Mouse (Mus musculus) kidney, embryonic 14.5 days (tissue): ENCODE results near the gene Lgr5. TPM values are rescaled to one million over a fixed set of nuclear protein-coding genes. Genes with fewer than 3 reads are reported as not detected.

Experiments
- ATAC-seq: fragments of 200-750 bp; cut with Nextera tagmentation; 2 replicates; pipeline ENCODE4 v1.8.0; 2017; ENCODE audit warnings: moderate number of reproducible peaks, mild to moderate bottlenecking, moderate TSS enrichment, moderate library complexity; ENCODE audit not compliant: low FRiP score, low TSS enrichment
- H3K27ac ChIP-seq: fragments of 300-500 bp; sonication (generic); 2 replicates; pipeline ENCODE4 v1.5.1; 2014; ENCODE audit warnings: low read depth, mild to moderate bottlenecking, low read length, moderate library complexity, mixed read lengths
- H3K27me3 ChIP-seq: fragments of 300-500 bp; sonication (generic); 2 replicates; pipeline ENCODE4 v1.6.1; 2014; ENCODE audit warnings: mild to moderate bottlenecking, low read length; ENCODE audit not compliant: control insufficient read depth, insufficient read depth
- H3K36me3 ChIP-seq: fragments of 300-500 bp; sonication (generic); 2 replicates; pipeline ENCODE4 v1.6.1; 2014; ENCODE audit warnings: low read length, mixed read lengths; ENCODE audit not compliant: control insufficient read depth, insufficient read depth
- H3K4me1 ChIP-seq: fragments of 300-500 bp; sonication (generic); 2 replicates; pipeline ENCODE4 v1.6.1; 2014; ENCODE audit warnings: low read length, mixed read lengths; ENCODE audit not compliant: control insufficient read depth, insufficient read depth
- H3K4me2 ChIP-seq: fragments of 300-500 bp; sonication (generic); replicated peaks from 2 replicates; pipeline ENCODE4 v1.6.1; 2014; ENCODE audit warnings: low read depth, mild to moderate bottlenecking, low read length
- H3K4me3 ChIP-seq: fragments of 300-500 bp; sonication (generic); 2 replicates; pipeline ENCODE4 v1.5.1; 2014; ENCODE audit warnings: mild to moderate bottlenecking, low read length
- H3K9ac ChIP-seq: fragments of 300-500 bp; sonication (generic); 2 replicates; pipeline ENCODE4 v1.6.1; 2014; ENCODE audit warnings: low read depth, mild to moderate bottlenecking, low read length, moderate library complexity
- H3K9me3 ChIP-seq: fragments of 300-500 bp; sonication (generic); 2 replicates; pipeline ENCODE4 v1.6.1; 2016; ENCODE audit warnings: low read length; ENCODE audit not compliant: control insufficient read depth
- WGBS: fragments of 180-500 bp; shearing (Covaris S2); extraction: QIAGEN DNeasy Blood & Tissue Kit; methylation state at CpG from one replicate; pipeline ENCODE4 v1.1.7; 2014; 5-methylcytosine and 5-hydroxymethylcytosine counted together
- polyA plus RNA-seq: library from polyadenylated mRNA; unstranded; fragments of >200 nt; fragmentation: Nextera tagmentation; extraction: Ambion mirVana; gene quantifications from 2 replicates; pipeline ENCODE4 v1.2.1, GENCODE M21; 2014

Gene Lgr5
- polyA plus RNA-seq, 1 experiment from 2014 or later = 8.0 TPM

GRCm38 (mm10) chr10:115593651-115594050 is 6.1 kb upstream of the Lgr5 start:
- Histone ChIP-seq H3K9me3 (no peaks in the 10 kb centered on the region), H3K36me3 (no peaks in the 10 kb centered on the region), H3K27me3 (peaks cover 8% of the 10 kb centered on the region; the same call in 1 of the 2 replicates), H3K9ac (no peak overlapping the region), H3K4me1 (no peaks in the 10 kb centered on the region), H3K27ac (no peak overlapping the region), H3K4me2 (no peak overlapping the region), H3K4me3 (no peak overlapping the region)
- no peak for ATAC-seq
- WGBS = 85% methylated on average over 6 of the region's 6 CpGs

DNA sequence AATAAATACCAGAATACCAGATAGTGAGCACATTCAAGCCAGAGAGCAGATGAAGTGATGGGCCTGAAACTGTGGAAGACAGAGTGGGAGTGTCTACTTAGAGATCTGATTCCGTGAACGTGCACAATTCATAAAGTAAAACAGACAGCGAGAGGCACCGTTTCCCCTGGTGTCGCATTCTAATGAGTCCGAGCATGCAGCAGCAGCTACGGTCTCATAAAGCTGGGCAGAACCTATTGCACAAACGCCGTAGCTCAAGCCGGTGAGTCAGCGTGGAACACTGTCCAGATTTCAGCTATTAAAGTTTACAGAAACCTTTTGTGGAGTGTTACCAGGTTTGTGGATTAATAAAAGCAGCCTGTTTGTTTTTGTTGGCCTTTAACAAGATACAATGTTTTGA is 5.6 kb upstream of the Lgr5 start:
- H3K4me2 ChIP-seq = no peak overlapping the region
- H3K36me3 ChIP-seq = no peaks in the 10 kb centered on the region
- peaks cover 9% of the 10 kb centered on the region; the same call in 1 of the 2 replicates for H3K27me3 ChIP-seq
- H3K27ac ChIP-seq = no peak overlapping the region
- H3K9ac ChIP-seq = no peak overlapping the region
- H3K9me3 ChIP-seq = no peaks in the 10 kb centered on the region
- no peak overlapping the region for H3K4me3 ChIP-seq
- 27% methylated on average over 11 of the region's 11 CpGs for WGBS
- 0 out of 2 replicates have a peak, but pooled peaks cover under 1% of the 10 kb centered on the region for H3K4me1 ChIP-seq
- no peak for ATAC-seq

DNA sequence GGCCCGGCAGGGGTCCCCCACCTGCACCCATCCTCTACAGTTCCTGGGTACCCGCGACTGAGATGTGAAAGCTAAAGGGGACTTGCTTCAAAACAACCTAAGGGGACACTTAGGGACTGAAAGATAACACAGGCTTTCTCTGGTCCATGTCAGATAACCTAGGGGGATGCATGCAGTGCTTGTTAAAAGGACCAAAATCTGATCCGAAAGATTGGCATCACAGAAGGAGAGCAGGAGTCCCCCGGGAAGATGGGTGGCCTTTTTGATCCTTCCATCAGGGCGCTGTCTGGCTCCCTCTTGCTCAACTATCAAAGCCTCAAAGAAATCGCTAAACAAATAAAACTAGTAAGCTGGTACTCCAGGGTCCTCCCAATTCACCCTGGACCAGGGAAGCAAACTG is 399 bp upstream of the Lgr5 start:
- H3K4me2 ChIP-seq = peak overlapping the region; percentile 93
- no peaks in the 10 kb centered on the region for H3K36me3 ChIP-seq
- no peak overlapping the region for H3K27ac ChIP-seq
- peaks cover 10% of the 10 kb centered on the region; the same call in 1 of the 2 replicates for H3K4me1 ChIP-seq
- peak overlapping the region; percentile 53 for H3K4me3 ChIP-seq
- 2% methylated on average over 7 of the region's 7 CpGs for WGBS
- H3K9me3 ChIP-seq = no peaks in the 10 kb centered on the region
- ATAC-seq = no peak
- peak overlapping the region; percentile 51; the same call in 1 of the 2 replicates for H3K9ac ChIP-seq
- peaks cover 20% of the 10 kb centered on the region for H3K27me3 ChIP-seq

DNA sequence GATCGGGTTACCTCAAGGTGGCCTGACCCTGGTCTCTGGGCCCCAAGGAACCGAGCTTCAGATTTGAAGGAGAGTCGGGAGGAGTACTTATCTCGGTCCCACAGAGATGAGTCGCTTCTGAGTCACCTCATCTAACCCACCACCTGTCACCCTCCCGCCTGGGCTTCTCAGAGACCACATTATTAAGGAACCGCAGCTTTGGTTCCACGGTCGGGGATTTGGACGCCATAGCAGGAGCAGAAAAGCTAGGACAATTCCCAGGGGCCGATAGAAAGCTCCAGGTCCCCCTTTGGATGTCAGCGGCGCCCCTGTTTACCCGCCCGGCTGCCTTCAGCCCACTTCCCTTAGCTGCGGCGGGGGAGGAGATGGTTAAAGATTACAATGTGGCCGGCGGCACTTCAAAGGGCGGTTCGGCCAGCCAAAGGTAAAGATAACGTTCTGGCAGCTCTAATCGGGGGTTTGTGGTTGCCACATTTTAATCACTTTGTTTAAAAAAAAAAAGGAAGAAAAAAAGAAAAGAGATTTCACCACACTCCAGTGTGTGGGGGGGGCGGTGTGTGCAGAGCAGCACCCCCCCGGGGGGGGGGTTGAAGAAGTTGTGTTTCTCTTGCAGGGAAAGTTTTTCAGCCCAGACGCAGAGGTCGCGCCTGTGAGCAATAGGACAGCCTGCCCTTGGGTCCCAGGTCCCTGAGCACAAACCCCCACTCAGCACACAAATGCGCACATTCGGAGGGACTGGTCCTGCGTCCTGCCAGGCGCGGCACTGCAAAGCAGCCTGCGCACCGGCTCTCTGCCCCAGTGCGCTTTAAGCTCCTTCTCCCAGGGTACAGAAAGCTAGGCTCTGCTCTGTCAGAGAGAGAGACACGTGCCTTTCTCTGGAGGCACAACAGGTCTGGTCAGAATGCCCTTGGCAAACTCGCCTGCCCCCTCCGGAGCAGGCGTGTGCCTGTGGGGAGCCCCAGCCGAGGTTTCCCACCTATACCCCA is 1.0 kb downstream of the Lgr5 start:
- Histone ChIP-seq H3K4me2 (peak overlapping the region; percentile 93), H3K4me1 (peaks cover 10% of the 10 kb centered on the region; the same call in 1 of the 2 replicates), H3K27me3 (peaks cover 20% of the 10 kb centered on the region), H3K9me3 (no peaks in the 10 kb centered on the region), H3K27ac (peak overlapping the region; percentile 42; the same call in 1 of the 2 replicates), H3K4me3 (peak overlapping the region; percentile 53), H3K36me3 (no peaks in the 10 kb centered on the region), H3K9ac (peak overlapping the region; percentile 51)
- peak; percentile 85 for ATAC-seq
- under 1% methylated on average over 41 of the region's 41 CpGs for WGBS

DNA sequence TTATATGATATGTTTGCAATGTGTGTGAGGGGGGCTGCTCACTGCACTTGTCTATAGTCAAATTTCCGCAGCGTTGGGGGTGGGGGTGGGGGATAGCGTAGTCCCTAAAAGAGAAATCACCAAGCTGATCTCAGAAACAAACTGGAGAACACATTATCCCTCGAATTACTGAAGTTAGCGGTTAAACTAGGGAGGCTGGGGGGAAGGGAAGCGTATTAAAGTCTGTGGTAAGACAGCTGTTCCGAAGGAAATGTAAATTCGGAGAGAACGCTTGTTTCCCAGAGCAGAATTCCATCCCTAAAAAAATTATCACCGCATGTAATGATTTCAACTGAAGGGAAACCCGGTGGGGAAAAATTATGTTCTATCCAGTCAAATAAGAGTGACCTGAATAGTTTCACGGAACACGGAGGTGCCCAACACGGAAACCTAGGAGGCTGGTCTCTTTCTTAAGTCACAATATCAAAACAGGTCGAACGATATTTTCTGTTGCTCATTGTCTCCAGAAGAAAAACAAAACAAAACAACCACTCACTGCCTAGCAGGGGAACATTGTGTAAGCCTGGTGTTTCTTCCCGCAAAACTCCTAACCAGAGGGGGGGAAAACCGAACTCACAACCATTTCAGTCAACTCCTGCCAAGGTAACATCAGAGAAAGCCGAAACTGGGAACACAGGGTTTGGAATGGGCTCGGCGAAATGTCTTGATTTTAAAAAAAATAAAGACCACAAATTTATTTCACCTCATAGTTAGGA is 1.9 kb downstream of the Lgr5 start:
- Histone ChIP-seq H3K27me3 (peaks cover 20% of the 10 kb centered on the region), H3K4me2 (peak overlapping the region; percentile 93), H3K27ac (no peak overlapping the region), H3K4me3 (peak overlapping the region; percentile 53), H3K9me3 (no peaks in the 10 kb centered on the region), H3K4me1 (peaks cover 10% of the 10 kb centered on the region; the same call in 1 of the 2 replicates), H3K36me3 (no peaks in the 10 kb centered on the region), H3K9ac (no peak overlapping the region)
- no peak for ATAC-seq
- WGBS = under 1% methylated on average over 21 of the region's 21 CpGs

- H3K27ac ChIP-seq = no peak overlapping the region
- ATAC-seq = no peak
- H3K9me3 ChIP-seq = no peaks in the 10 kb centered on the region
- H3K27me3 ChIP-seq = peaks cover 20% of the 10 kb centered on the region
- H3K4me2 ChIP-seq = no peak overlapping the region
- no peaks in the 10 kb centered on the region for H3K36me3 ChIP-seq
- H3K4me3 ChIP-seq = no peak overlapping the region
- H3K9ac ChIP-seq = no peak overlapping the region
- 25% methylated on average over 13 of the region's 14 CpGs for WGBS
- H3K4me1 ChIP-seq = peaks cover 12% of the 10 kb centered on the region; the same call in 1 of the 2 replicates
Measured at GRCm38 (mm10) chr10:115584656-115585055, 2.9 kb downstream of the Lgr5 start.

GRCm38 (mm10) chr10:115583071-115583470 is 4.5 kb downstream of the Lgr5 start:
- ATAC-seq = no peak
- H3K9me3 ChIP-seq = no peaks in the 10 kb centered on the region
- no peak overlapping the region for H3K27ac ChIP-seq
- H3K4me3 ChIP-seq = no peak overlapping the region
- peaks cover 14% of the 10 kb centered on the region; the same call in 1 of the 2 replicates for H3K4me1 ChIP-seq
- no peak overlapping the region for H3K4me2 ChIP-seq
- H3K27me3 ChIP-seq = peaks cover 11% of the 10 kb centered on the region
- H3K9ac ChIP-seq = no peak overlapping the region
- WGBS = 81% methylated on average over 3 of the region's 3 CpGs
- H3K36me3 ChIP-seq = no peaks in the 10 kb centered on the region

- ATAC-seq = no peak
- peaks cover under 1% of the 10 kb centered on the region; the same call in 1 of the 2 replicates for H3K27me3 ChIP-seq
- 85% methylated on average over 9 of the region's 9 CpGs for WGBS
- no peak overlapping the region for H3K4me3 ChIP-seq
- no peaks in the 10 kb centered on the region for H3K9me3 ChIP-seq
- H3K4me1 ChIP-seq = peaks cover 9% of the 10 kb centered on the region; the same call in 1 of the 2 replicates
- no peaks in the 10 kb centered on the region for H3K36me3 ChIP-seq
- H3K9ac ChIP-seq = no peak overlapping the region
- no peak overlapping the region for H3K27ac ChIP-seq
- no peak overlapping the region for H3K4me2 ChIP-seq
Measured at GRCm38 (mm10) chr10:115581971-115582370, 5.6 kb downstream of the Lgr5 start.
